Mouse (Mus musculus): ENCODE results near the gene Fgf2. TPM values are rescaled to one million over a fixed set of nuclear protein-coding genes. Genes with fewer than 3 reads are reported as not detected.

The Fgf2 gene
- polyA plus RNA-seq, 1 experiment from 2014 or later: 0.44 TPM

DNA sequence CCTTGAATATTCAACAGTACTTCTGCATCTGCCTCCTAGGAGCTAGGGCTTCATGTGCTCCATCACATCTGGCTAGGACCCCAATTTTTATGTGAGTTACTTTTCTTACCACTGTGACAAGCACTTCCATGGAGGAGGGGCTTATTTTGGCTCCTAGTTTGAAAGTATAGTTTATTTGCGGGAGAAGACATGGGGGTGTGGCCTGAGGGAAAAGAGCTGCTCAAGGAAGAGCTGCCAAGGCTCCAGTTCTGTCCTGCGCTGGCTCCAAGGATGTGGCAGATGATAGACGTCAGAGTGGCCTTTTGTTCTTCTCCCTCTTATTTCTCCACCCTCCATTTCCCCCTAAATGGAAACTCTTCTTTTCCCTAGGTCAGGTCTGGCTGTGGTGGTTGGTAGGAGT lies 17.8 kb downstream of the Fgf2 start:
- no peak for ATAC-seq
- Histone ChIP-seq H3K4me2 (no peak overlapping the region), H3K4me3 (no peak overlapping the region), H3K9me3 (replicated peaks) (no peaks in the 10 kb centered on the region), H3K9ac (no peak overlapping the region), H3K36me3 (ENCODE audit: poor library complexity, severe bottlenecking) (no peaks in the 10 kb centered on the region), H3K4me1 (no peaks in the 10 kb centered on the region), H3K27me3 (no peaks in the 10 kb centered on the region), H3K27ac (no peak overlapping the region)
- 61% methylated on average over 3 of the region's 3 CpGs for WGBS

DNA sequence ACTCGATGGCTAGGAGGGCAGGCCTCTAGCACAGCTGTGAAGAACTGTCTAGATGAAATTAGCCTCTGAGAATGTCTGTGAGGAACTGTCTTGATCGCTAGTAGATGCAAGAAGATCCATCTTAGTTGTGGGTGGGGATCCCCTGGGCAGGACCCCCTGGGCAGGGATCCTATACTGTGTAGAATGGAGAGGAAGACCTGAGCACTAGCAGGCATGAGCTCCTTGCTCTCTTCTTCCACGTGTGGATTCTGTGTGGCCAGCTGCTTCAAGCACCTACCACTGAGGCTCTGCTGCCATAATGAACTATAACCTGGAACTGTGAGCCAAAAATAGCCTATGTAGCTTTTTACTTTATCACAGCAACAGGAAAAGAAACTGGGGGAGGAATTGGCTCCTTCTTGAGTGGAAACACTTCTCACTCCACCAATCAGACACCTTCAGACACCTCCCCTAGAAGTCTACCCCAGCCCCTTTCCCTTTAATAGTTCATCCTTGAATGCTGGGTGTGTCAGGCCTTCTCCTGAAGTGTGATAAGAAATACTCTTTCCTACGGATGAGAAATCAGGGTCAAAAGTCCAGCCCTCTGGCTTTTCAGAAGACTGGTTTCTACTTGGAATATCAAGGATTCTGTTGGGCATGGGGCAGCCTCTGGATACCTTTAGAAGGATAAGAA lies 18.4 kb downstream of the Fgf2 start:
- Histone ChIP-seq H3K4me3 (no peak overlapping the region), H3K27me3 (no peaks in the 10 kb centered on the region), H3K4me1 (no peaks in the 10 kb centered on the region), H3K36me3 (ENCODE audit: poor library complexity, severe bottlenecking) (no peaks in the 10 kb centered on the region), H3K4me2 (no peak overlapping the region), H3K9ac (no peak overlapping the region), H3K9me3 (replicated peaks) (no peaks in the 10 kb centered on the region), H3K27ac (no peak overlapping the region)
- ATAC-seq: no peak
- 71% methylated on average over 4 of the region's 4 CpGs for WGBS

DNA sequence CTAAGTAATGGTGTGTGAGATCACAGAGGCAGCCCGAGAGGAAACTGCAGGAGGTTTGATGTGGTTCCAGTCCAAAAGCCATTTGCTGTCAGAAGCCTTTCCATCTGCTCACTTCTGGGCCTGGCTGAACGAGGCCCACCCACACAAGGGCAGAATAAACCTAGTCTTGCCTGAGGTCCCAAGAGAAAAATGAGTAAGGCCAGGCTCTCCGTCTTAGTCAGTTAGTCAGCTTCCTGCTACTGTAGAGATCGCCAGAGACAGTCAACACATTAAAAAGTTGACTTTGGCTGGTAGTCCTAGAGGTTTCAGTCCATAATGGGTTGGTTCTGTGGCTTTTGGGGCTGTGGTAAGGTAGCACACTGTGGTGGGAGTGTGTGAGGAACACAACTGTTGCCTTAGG lies 22.3 kb downstream of the Fgf2 start:
- Histone ChIP-seq H3K4me2 (no peak overlapping the region), H3K36me3 (ENCODE audit: poor library complexity, severe bottlenecking) (no peaks in the 10 kb centered on the region), H3K4me3 (no peak overlapping the region), H3K9me3 (replicated peaks) (no peaks in the 10 kb centered on the region), H3K9ac (no peak overlapping the region), H3K27me3 (no peaks in the 10 kb centered on the region), H3K27ac (no peak overlapping the region), H3K4me1 (no peaks in the 10 kb centered on the region)
- no peak for ATAC-seq
- 74% methylated on average over 4 of the region's 4 CpGs for WGBS

- no peaks in the 10 kb centered on the region for H3K36me3 ChIP-seq (ENCODE audit: poor library complexity, severe bottlenecking)
- no peak overlapping the region for H3K4me2 ChIP-seq
- H3K9ac ChIP-seq: no peak overlapping the region
- ATAC-seq: no peak
- 91% methylated on average over 11 of the region's 11 CpGs for WGBS
- no peaks in the 10 kb centered on the region for H3K9me3 ChIP-seq (replicated peaks)
- H3K27ac ChIP-seq: no peak overlapping the region
- H3K4me1 ChIP-seq: no peaks in the 10 kb centered on the region
- no peaks in the 10 kb centered on the region for H3K27me3 ChIP-seq
- no peak overlapping the region for H3K4me3 ChIP-seq
Measured at GRCm38 (mm10) chr3:37373712-37374111, 25.6 kb downstream of the Fgf2 start.

DNA sequence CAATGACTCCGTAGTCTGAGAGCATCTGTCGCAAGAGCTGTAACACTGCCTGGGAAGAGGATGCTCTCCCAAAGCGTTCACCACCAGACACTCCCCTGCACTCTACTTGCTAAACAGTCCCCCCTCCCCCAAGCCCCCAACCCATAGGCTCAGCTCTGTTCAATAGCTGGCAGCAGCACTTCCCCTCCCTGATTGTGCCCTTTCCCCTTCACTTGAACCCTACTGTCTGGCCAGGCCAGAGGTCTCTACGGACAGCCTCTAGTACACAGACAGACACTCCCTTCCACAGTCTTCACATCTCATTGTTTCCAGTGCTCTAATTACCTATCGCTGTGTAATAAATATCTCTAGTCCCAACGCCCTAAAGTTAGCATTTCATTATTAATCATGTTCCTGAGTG lies 29.8 kb downstream of the Fgf2 start:
- Histone ChIP-seq H3K9ac (no peak overlapping the region), H3K4me1 (0 out of 2 replicates have a peak, but pooled peaks cover 7% of the 10 kb centered on the region), H3K27me3 (no peaks in the 10 kb centered on the region), H3K9me3 (replicated peaks) (no peaks in the 10 kb centered on the region), H3K36me3 (ENCODE audit: poor library complexity, severe bottlenecking) (no peaks in the 10 kb centered on the region), H3K27ac (no peak overlapping the region), H3K4me2 (no peak overlapping the region), H3K4me3 (no peak overlapping the region)
- no peak for ATAC-seq
- WGBS: 78% methylated on average over 6 of the region's 6 CpGs

GRCm38 (mm10) chr3:37378412-37378811 lies 30.3 kb downstream of the Fgf2 start:
- Histone ChIP-seq H3K9ac (no peak overlapping the region), H3K4me1 (0 out of 2 replicates have a peak, but pooled peaks cover 7% of the 10 kb centered on the region), H3K27ac (no peak overlapping the region), H3K36me3 (ENCODE audit: poor library complexity, severe bottlenecking) (no peaks in the 10 kb centered on the region), H3K9me3 (replicated peaks) (no peaks in the 10 kb centered on the region), H3K27me3 (no peaks in the 10 kb centered on the region), H3K4me3 (no peak overlapping the region), H3K4me2 (no peak overlapping the region)
- 74% methylated on average over 6 of the region's 6 CpGs for WGBS
- ATAC-seq: no peak

DNA sequence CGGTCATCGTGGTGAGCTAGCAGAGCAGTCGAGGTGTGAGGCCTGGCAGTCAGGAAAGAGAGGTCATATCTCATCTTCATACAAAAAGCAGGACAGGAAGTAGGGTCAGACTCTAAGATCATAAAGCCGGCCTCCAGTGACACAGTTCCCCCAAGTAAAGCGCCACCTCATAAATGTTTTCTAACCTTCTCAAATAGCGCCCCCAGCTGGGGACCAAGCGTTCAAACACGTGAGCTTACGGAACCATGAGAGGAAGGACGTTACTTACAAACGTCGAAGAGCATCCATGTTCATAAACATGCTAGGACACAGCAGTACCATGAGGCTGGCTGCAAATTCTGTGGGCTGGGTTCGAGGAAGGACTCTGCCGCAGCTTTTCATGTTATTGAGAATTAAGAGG lies 31.1 kb downstream of the Fgf2 start:
- Histone ChIP-seq H3K4me3 (no peak overlapping the region), H3K36me3 (ENCODE audit: poor library complexity, severe bottlenecking) (no peaks in the 10 kb centered on the region), H3K27ac (no peak overlapping the region), H3K9me3 (replicated peaks) (no peaks in the 10 kb centered on the region), H3K4me1 (0 out of 2 replicates have a peak, but pooled peaks cover 7% of the 10 kb centered on the region), H3K27me3 (no peaks in the 10 kb centered on the region), H3K4me2 (no peak overlapping the region), H3K9ac (no peak overlapping the region)
- ATAC-seq: no peak
- WGBS: 86% methylated on average over 14 of the region's 14 CpGs

DNA sequence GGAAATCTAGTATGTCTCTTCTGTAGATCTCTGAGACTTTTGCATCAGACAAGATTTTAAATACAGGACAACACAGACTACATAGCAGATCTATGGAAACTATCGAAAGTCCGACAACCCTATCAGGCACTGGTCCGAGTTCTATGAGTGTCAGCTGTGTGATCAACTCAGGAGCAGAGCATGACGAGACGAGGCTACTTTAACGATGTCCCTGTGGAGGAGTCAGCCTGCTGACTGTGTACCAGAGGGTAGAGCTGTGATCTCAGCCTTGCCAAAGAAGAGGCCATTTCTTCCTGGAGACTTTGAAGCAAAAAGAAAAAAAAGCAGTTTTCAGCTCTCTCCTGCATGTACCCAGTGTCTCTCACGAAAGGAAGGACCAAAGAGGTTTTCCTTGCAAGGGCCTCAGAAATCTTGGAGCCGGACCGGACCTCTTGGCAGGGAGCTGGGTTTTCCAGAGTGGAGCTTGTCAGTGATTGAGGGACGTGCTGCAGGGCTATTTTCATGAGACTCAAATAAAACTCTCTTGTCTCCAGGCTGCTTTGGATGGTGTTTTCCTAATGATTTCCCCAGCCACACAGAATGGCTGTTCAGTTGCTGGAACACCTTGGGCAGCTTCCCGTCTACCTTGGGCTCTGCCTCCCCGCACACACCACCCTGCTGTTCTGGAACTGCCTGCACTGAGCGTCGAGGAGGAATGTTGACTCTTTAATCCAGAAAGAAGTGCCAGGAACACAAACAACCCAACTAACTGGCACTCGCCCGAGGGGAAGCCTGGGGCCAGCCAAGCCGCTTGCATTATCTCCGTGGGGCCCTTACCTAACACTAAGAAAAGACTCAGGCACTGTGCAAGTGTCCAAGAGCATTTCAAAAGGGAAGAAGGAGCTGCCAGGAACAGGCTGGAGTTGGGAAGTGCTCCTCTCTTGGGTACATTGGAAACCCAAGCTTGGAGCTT lies 32.1 kb downstream of the Fgf2 start:
- 63% methylated on average over 18 of the region's 18 CpGs for WGBS
- ATAC-seq: no peak

GRCm38 (mm10) chr3:37381457-37381856 lies 33.3 kb downstream of the Fgf2 start:
- Histone ChIP-seq H3K27me3 (no peaks in the 10 kb centered on the region), H3K9me3 (replicated peaks) (no peaks in the 10 kb centered on the region), H3K36me3 (ENCODE audit: poor library complexity, severe bottlenecking) (no peaks in the 10 kb centered on the region), H3K27ac (no peak overlapping the region), H3K4me1 (0 out of 2 replicates have a peak, but pooled peaks cover 7% of the 10 kb centered on the region), H3K9ac (no peak overlapping the region), H3K4me3 (no peak overlapping the region), H3K4me2 (no peak overlapping the region)
- 73% methylated on average over 6 of the region's 6 CpGs for WGBS
- ATAC-seq: no peak

More for the DNA sequence above, 32.1 kb downstream of the Fgf2 start:
- H3K9me3 ChIP-seq (replicated peaks): no peaks in the 10 kb centered on the region
- H3K9ac ChIP-seq: no peak overlapping the region
- H3K4me2 ChIP-seq: no peak overlapping the region
- no peaks in the 10 kb centered on the region for H3K27me3 ChIP-seq
- H3K36me3 ChIP-seq (ENCODE audit: poor library complexity, severe bottlenecking): no peaks in the 10 kb centered on the region
- 0 out of 2 replicates have a peak, but pooled peaks cover 7% of the 10 kb centered on the region for H3K4me1 ChIP-seq
- no peak overlapping the region for H3K27ac ChIP-seq
- no peak overlapping the region for H3K4me3 ChIP-seq

GRCm38 (mm10) chr3:37383096-37383765 lies 35.1 kb downstream of the Fgf2 start:
- Histone ChIP-seq H3K27ac (no peak overlapping the region), H3K4me2 (no peak overlapping the region), H3K36me3 (ENCODE audit: poor library complexity, severe bottlenecking) (no peaks in the 10 kb centered on the region), H3K27me3 (no peaks in the 10 kb centered on the region), H3K9me3 (replicated peaks) (no peaks in the 10 kb centered on the region), H3K4me1 (0 out of 2 replicates have a peak, but pooled peaks cover 7% of the 10 kb centered on the region), H3K4me3 (no peak overlapping the region), H3K9ac (no peak overlapping the region)
- no peak for ATAC-seq
- WGBS: 86% methylated on average over 6 of the region's 6 CpGs

DNA sequence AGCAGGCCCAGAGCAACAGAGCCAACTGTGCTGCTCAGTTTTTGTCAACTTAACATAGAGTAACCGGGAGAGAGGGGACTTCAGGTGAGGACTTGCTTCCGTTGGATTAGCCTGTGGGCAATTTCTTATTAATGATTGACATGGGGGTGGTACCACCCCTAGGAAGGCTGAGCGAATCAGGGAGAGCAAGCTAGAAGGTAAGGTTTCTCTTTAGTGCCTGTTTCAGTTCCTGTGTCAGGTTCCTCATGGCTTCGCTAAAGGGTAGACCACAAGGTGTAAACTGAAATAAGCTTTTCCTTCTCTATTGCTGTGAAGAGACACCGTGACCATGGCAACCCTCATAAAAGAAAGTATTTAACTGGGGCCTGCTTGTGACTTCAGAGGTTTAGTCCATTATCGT lies 39.2 kb downstream of the Fgf2 start:
- Histone ChIP-seq H3K4me2 (no peak overlapping the region), H3K9me3 (replicated peaks) (0 out of 2 replicates have a peak, but pooled peaks cover 4% of the 10 kb centered on the region), H3K4me1 (no peaks in the 10 kb centered on the region), H3K4me3 (no peak overlapping the region), H3K27ac (no peak overlapping the region), H3K9ac (no peak overlapping the region), H3K27me3 (no peaks in the 10 kb centered on the region), H3K36me3 (ENCODE audit: poor library complexity, severe bottlenecking) (no peaks in the 10 kb centered on the region)
- ATAC-seq: no peak
- WGBS: 92% methylated on average over 6 of the region's 6 CpGs

Measured in forebrain, embryonic 13.5 days (tissue).